Mouse (Mus musculus): ENCODE measurements at regions not wholly inside any gene's neighbourhood (a gene's known extent, or its start where the extent isn't known, plus 50 kb on each side); places are given as distances from the start of the nearest gene placed in this dataset.

DNA sequence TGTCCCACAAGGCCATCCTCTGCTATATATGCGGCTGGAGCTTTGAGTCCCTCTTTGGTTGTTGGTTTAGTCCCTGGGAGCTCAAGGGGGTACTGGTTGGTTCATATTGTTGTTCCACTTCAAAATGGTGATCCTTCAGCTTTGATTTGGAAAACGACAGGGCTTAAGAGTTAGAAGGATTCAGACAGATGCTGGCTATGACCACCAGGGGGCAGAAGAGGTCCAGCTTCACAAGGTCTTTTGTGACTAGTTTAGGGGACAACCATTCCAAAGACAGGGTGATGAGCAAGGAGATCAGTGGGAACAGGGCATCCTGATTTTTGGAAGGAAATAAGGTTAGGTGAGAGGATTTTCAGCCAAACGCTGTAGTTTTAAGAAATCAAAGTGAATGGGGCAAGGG lies 399.9 kb upstream of the Igfbp7 start:
- H3K4me1 ChIP-seq (ENCODE audit: control insufficient read depth, insufficient read depth) = no peaks in the 10 kb centered on the region
- H3K27ac ChIP-seq (ENCODE audit: low read depth) = no peak overlapping the region
- no peaks in the 10 kb centered on the region for H3K36me3 ChIP-seq (replicated peaks; ENCODE audit: control insufficient read depth, insufficient read depth, low read length)
- no peak overlapping the region for H3K4me2 ChIP-seq (ENCODE audit: low read depth, low read length)
- no peak overlapping the region for H3K4me3 ChIP-seq (ENCODE audit: low read depth, low read length)
- DNase-seq (ENCODE audit: low spot score) = peak; percentile 39
- H3K9me3 ChIP-seq (replicated peaks; ENCODE audit: control insufficient read depth, low read length) = no peaks in the 10 kb centered on the region
- no peak for ATAC-seq (ENCODE audit: insufficient read depth, low read depth)
- TF ChIP-seq CTCF (IDR thresholded peaks at IDR 0.05; ENCODE audit: low read depth) = peak; percentile 75
- no peak for TF ChIP-seq EP300 (IDR thresholded peaks at IDR 0.05; ENCODE audit: low read depth)
- H3K9ac ChIP-seq (replicated peaks; ENCODE audit: low read depth, low read length) = no peak overlapping the region
- no peaks in the 10 kb centered on the region for H3K27me3 ChIP-seq (ENCODE audit: control insufficient read depth, insufficient read depth, low read length)
- WGBS = 28% methylated on average over 3 of the region's 3 CpGs

- Histone ChIP-seq H3K36me3 (replicated peaks; ENCODE audit: control insufficient read depth, insufficient read depth, low read length) (no peaks in the 10 kb centered on the region), H3K4me3 (ENCODE audit: low read depth, low read length) (no peak overlapping the region), H3K4me1 (ENCODE audit: control insufficient read depth, insufficient read depth) (no peaks in the 10 kb centered on the region), H3K9ac (replicated peaks; ENCODE audit: low read depth, low read length) (no peak overlapping the region), H3K4me2 (ENCODE audit: low read depth, low read length) (no peak overlapping the region), H3K9me3 (replicated peaks; ENCODE audit: control insufficient read depth, low read length) (no peaks in the 10 kb centered on the region), H3K27me3 (ENCODE audit: control insufficient read depth, insufficient read depth, low read length) (no peaks in the 10 kb centered on the region), H3K27ac (ENCODE audit: low read depth) (no peak overlapping the region)
- DNase-seq (ENCODE audit: low spot score) (no peak), ATAC-seq (ENCODE audit: insufficient read depth, low read depth) (no peak)
- TF ChIP-seq CTCF (IDR thresholded peaks at IDR 0.05; ENCODE audit: low read depth) (no peak), EP300 (IDR thresholded peaks at IDR 0.05; ENCODE audit: low read depth) (no peak)
- WGBS = 70% methylated on average over 9 of the region's 9 CpGs
Observed at GRCm38 (mm10) chr5:77806334-77807157, 398.7 kb upstream of the Igfbp7 start.

- no peaks in the 10 kb centered on the region for H3K4me1 ChIP-seq (ENCODE audit: control insufficient read depth, insufficient read depth)
- 78% methylated on average over 6 of the region's 6 CpGs for WGBS
- no peak for TF ChIP-seq CTCF (IDR thresholded peaks at IDR 0.05; ENCODE audit: low read depth)
- no peak for TF ChIP-seq EP300 (IDR thresholded peaks at IDR 0.05; ENCODE audit: low read depth)
- H3K36me3 ChIP-seq (replicated peaks; ENCODE audit: control insufficient read depth, insufficient read depth, low read length) = no peaks in the 10 kb centered on the region
- no peak overlapping the region for H3K4me2 ChIP-seq (ENCODE audit: low read depth, low read length)
- H3K9ac ChIP-seq (replicated peaks; ENCODE audit: low read depth, low read length) = no peak overlapping the region
- no peaks in the 10 kb centered on the region for H3K9me3 ChIP-seq (replicated peaks; ENCODE audit: control insufficient read depth, low read length)
- no peak for DNase-seq (ENCODE audit: low spot score)
- ATAC-seq (ENCODE audit: insufficient read depth, low read depth) = no peak
- H3K27me3 ChIP-seq (ENCODE audit: control insufficient read depth, insufficient read depth, low read length) = no peaks in the 10 kb centered on the region
- H3K27ac ChIP-seq (ENCODE audit: low read depth) = no peak overlapping the region
- no peak overlapping the region for H3K4me3 ChIP-seq (ENCODE audit: low read depth, low read length)
Observed at GRCm38 (mm10) chr5:77805796-77806195, 398.0 kb upstream of the Igfbp7 start.

GRCm38 (mm10) chr5:77805303-77805702 lies 397.5 kb upstream of the Igfbp7 start:
- no peak overlapping the region for H3K4me3 ChIP-seq (ENCODE audit: low read depth, low read length)
- ATAC-seq (ENCODE audit: insufficient read depth, low read depth) (no peak), DNase-seq (ENCODE audit: low spot score) (no peak)
- no peak for TF ChIP-seq EP300 (IDR thresholded peaks at IDR 0.05; ENCODE audit: low read depth)
- no peak for TF ChIP-seq CTCF (IDR thresholded peaks at IDR 0.05; ENCODE audit: low read depth)
- WGBS = 57% methylated on average over 1 of the region's 1 CpGs
- H3K36me3 ChIP-seq (replicated peaks; ENCODE audit: control insufficient read depth, insufficient read depth, low read length) = no peaks in the 10 kb centered on the region
- no peak overlapping the region for H3K9ac ChIP-seq (replicated peaks; ENCODE audit: low read depth, low read length)
- H3K4me2 ChIP-seq (ENCODE audit: low read depth, low read length) = no peak overlapping the region
- no peak overlapping the region for H3K27ac ChIP-seq (ENCODE audit: low read depth)
- no peaks in the 10 kb centered on the region for H3K9me3 ChIP-seq (replicated peaks; ENCODE audit: control insufficient read depth, low read length)
- no peaks in the 10 kb centered on the region for H3K27me3 ChIP-seq (ENCODE audit: control insufficient read depth, insufficient read depth, low read length)
- H3K4me1 ChIP-seq (ENCODE audit: control insufficient read depth, insufficient read depth) = no peaks in the 10 kb centered on the region

- Histone ChIP-seq H3K4me1 (ENCODE audit: control insufficient read depth, insufficient read depth) (no peaks in the 10 kb centered on the region), H3K9ac (replicated peaks; ENCODE audit: low read depth, low read length) (no peak overlapping the region), H3K4me2 (ENCODE audit: low read depth, low read length) (peak overlapping the region; percentile 52), H3K27me3 (ENCODE audit: control insufficient read depth, insufficient read depth, low read length) (no peaks in the 10 kb centered on the region), H3K9me3 (replicated peaks; ENCODE audit: control insufficient read depth, low read length) (no peaks in the 10 kb centered on the region), H3K27ac (ENCODE audit: low read depth) (no peak overlapping the region), H3K36me3 (replicated peaks; ENCODE audit: control insufficient read depth, insufficient read depth, low read length) (no peaks in the 10 kb centered on the region), H3K4me3 (ENCODE audit: low read depth, low read length) (peak overlapping the region; percentile 27)
- ATAC-seq (ENCODE audit: insufficient read depth, low read depth) (no peak), DNase-seq (ENCODE audit: low spot score) (no peak)
- TF ChIP-seq CTCF (IDR thresholded peaks at IDR 0.05; ENCODE audit: low read depth) (no peak), EP300 (IDR thresholded peaks at IDR 0.05; ENCODE audit: low read depth) (no peak)
- 35% methylated on average over 9 of the region's 9 CpGs for WGBS
Observed at GRCm38 (mm10) chr5:77804113-77804512, 396.3 kb upstream of the Igfbp7 start.

DNA sequence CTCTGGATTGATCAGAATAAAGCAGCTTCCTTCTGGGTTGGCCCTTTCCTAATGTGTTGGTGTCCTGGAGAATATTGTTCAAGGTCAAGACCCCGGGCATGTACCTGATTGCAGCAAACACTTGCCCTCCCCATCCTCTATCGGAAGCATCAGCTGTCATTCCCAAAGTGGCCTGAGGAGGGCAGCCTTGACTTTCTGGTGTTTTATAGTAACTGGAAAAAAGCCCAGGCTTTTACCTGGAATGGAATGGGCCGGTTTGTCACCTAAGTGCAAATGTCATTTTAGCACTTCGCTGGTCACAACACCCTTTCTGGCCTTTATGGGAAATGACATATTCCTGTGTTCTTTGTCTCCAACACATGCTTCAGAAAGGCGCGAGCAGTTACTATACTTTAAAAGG lies 395.7 kb upstream of the Igfbp7 start:
- ATAC-seq (ENCODE audit: insufficient read depth, low read depth) (no peak), DNase-seq (ENCODE audit: low spot score) (no peak)
- no peaks in the 10 kb centered on the region for H3K4me1 ChIP-seq (ENCODE audit: control insufficient read depth, insufficient read depth)
- H3K27me3 ChIP-seq (ENCODE audit: control insufficient read depth, insufficient read depth, low read length) = no peaks in the 10 kb centered on the region
- H3K4me3 ChIP-seq (ENCODE audit: low read depth, low read length) = peak overlapping the region; percentile 27
- H3K4me2 ChIP-seq (ENCODE audit: low read depth, low read length) = peak overlapping the region; percentile 52
- WGBS = 37% methylated on average over 6 of the region's 6 CpGs
- H3K27ac ChIP-seq (ENCODE audit: low read depth) = no peak overlapping the region
- no peak overlapping the region for H3K9ac ChIP-seq (replicated peaks; ENCODE audit: low read depth, low read length)
- H3K36me3 ChIP-seq (replicated peaks; ENCODE audit: control insufficient read depth, insufficient read depth, low read length) = no peaks in the 10 kb centered on the region
- TF ChIP-seq EP300 (IDR thresholded peaks at IDR 0.05; ENCODE audit: low read depth) = no peak
- TF ChIP-seq CTCF (IDR thresholded peaks at IDR 0.05; ENCODE audit: low read depth) = peak; percentile 68
- no peaks in the 10 kb centered on the region for H3K9me3 ChIP-seq (replicated peaks; ENCODE audit: control insufficient read depth, low read length)

Data from heart, postnatal 0 days (tissue).